Mouse (Mus musculus) E14TG2a.4 (cell line): ENCODE data around the gene Has3.

Source experiments
- CTCF ChIP-seq: conservative IDR thresholded peaks from 2 replicates; pipeline ENCODE4 v1.5.1; 2014; ENCODE audit warnings: low read length
- NANOG ChIP-seq: IDR thresholded peaks from 2 replicates; pipeline ENCODE4 v1.6.1; 2014; ENCODE audit warnings: borderline replicate concordance, low read length, mixed read lengths
- POU5F1 ChIP-seq: IDR thresholded peaks from 2 replicates; pipeline ENCODE4 v1.6.1; 2014; ENCODE audit warnings: low read length, borderline replicate concordance

GRCm38 (mm10) chr8:106899473-106899872 is 29.4 kb downstream of the Has3 start:
- no peak for TF ChIP-seq POU5F1
- TF ChIP-seq CTCF: no peak
- TF ChIP-seq NANOG: no peak
